Mouse (Mus musculus) heart, postnatal 14 days (tissue): ENCODE data around the gene C87436. TPM values are rescaled to one million over a fixed set of nuclear protein-coding genes. Genes with fewer than 3 reads are reported as not detected.

ENCODE experiments used
- DNase-seq, 2 experiments: peaks; one replicate each; pipeline ENCODE4 v3.0.0; 2021 to 2022
- intact Hi-C: fragments of 180-260 bp; cut with DNase I; formaldehyde crosslinking; loops from one replicate; pipeline ENCODE4 v1.15.1; 2025
- total RNA-seq, 2 experiments: library from RNA; stranded (reverse); gene quantifications; 2 replicates each; pipeline ENCODE4 v1.2.3; 2021

C87436 gene
- total RNA-seq, 2 experiments from 2014 or later, result 11.4 to 12.4 TPM

DNA sequence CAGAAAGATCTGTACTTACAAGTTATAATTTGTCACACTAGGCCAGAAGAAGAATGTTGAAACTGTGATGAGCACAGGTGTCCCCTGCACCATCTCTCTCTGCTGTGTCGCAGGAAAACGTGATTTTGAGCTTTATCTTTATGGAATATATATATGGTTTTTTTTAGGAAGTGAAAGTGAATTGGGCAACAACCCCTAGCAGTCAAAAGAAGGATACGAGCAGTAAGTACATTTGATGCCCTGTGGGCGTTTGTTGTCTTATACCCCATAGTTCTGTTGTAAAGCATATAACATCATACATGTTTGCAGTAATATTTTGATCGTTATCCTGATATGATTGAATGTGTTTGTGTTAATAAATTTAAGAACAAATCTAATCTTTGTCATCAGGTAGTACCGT is 19.5 kb upstream of the C87436 start:
- intact Hi-C loops, result no loop called here
- DNase-seq, result no peak

GRCm38 (mm10) chr6:86419239-86419638 is 18.9 kb upstream of the C87436 start:
- intact Hi-C loops, result no loop called here
- no peak for DNase-seq

- intact Hi-C loops, result no loop called here
- DNase-seq, result no peak
Measured at GRCm38 (mm10) chr6:86420491-86420890, 17.7 kb upstream of the C87436 start.

GRCm38 (mm10) chr6:86426358-86426757 is 11.8 kb upstream of the C87436 start, which contains the start of gene Gm44790:
TSS of gene Gm44790 (plus strand) at chr6:86426658.
- DNase-seq, result no peak
- intact Hi-C loops, result no loop called here

DNA sequence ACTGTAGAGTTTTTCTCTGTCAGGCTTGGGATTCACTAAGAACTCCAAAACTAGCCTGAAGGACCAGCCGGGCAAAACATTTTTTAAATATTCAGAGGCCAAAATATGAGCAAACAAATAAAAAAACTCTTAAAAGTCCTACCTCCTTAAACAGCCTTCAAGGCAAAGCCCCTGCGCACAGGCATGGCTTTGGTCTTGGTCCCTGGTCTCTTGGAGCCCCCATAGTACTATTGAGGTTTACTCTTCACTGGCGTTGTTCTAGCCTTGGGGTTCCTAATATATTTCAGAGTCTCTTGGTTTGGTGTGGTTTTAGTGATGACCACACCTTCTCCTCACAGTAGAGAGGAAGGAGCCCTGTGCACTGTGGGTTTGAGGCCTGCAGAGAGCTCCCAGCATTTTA is 6.6 kb upstream of the C87436 start:
- DNase-seq, result no peak
- intact Hi-C loops, result no loop called here

GRCm38 (mm10) chr6:86433696-86434095 is 4.5 kb upstream of the C87436 start:
- intact Hi-C loops, result no loop called here

DNA sequence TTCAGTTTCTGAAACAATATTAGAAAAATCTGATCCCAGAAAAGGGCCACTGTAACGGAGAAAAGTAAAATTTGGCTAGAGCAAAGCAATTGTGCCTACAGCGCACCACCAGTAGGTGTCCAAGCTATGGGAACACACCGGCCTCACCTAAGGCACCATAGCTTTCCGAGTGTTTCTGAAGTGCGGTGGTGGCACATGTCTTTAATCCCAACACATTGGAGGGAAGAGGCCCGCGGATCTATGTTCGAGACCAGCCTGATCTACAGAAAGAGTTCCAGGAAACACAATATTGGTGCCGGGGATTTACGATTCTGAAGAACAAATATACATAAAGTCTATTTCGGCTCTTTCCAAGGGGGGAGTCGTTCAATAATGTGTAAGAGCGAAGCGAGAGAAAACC is 463 bp upstream of the C87436 start:
- peak; percentile 30 to 59 for DNase-seq
- intact Hi-C loops, result loop anchor here (1.0 to 5.0 kb wide), 2 partner anchors 32 to 230 kb away; partner anchors contain the start of gene Mxd1

More at GRCm38 (mm10) chr6:86433696-86434095, 4.5 kb upstream of the C87436 start:
- DNase-seq, result no peak

DNA sequence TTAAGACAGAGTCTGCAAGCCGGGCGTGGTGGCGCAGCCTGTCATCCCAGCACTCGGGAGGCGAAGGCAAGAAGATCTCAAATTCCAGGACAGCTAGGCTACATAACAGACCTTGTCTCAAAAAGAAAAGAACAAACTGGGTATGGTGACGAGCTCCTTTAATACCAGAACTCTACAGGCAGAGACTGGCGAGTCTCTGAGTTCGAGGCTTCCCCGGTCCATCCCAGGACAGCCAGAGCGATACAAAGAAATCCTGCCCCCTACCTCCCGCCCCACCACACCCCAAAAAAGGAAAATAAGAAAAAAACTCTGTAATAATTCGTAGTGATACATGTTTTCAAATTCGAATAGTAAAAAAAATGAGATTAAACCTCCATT is 934 bp downstream of the C87436 start:
- DNase-seq, result no peak
- intact Hi-C loops, result loop anchor here (5.0 kb wide), 1 partner anchor 228 kb away; the partner anchor contains the start of gene Mxd1

GRCm38 (mm10) chr6:86439531-86439930 is 1.4 kb downstream of the C87436 start:
- no peak for DNase-seq
- intact Hi-C loops, result loop anchor here (5.0 kb wide), 1 partner anchor 228 kb away; the partner anchor contains the start of gene Mxd1

DNA sequence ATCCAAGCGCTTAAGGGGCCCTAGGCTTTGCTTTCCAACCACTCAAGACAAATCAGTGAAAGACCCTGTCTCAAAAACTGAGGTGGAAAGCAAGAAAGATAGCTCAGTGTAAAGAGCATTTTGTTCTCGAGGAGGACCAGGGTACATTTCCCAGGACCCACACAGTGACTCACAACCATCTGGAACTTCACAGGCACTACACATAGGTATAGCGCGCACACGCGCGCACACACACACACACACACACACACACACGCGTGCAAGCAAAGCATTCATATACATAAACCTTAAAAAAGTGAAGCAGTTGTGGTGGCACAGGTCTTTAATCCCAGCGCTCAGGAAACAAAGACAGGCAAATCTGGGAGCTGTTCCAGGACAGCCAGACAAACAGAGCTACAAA is 3.4 kb downstream of the C87436 start:
- DNase-seq, result no peak
- intact Hi-C loops, result no loop called here

DNA sequence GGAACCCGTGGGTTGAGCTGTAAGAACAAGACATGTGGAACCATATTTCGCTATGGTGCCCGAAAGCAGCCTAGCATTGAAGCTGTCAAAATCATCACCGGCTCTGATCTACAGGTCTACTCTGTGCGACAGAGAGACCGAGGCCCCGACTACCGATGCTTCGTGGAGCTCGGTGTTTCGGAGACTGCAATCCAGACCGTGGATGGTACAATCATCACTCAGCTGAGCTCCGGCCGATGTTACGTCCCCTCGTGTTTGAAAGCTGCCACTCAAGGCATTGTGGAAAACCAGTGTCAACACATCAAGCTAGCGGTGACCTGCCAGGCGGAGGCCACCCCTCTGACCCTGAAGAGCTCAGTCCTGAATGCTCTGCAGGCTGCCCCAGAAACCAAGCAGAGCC is 7.4 kb downstream of the C87436 start:
- DNase-seq, result no peak
- intact Hi-C loops, result no loop called here

GRCm38 (mm10) chr6:86446927-86447568 is 8.9 kb downstream of the C87436 start:
- DNase-seq, result no peak
- intact Hi-C loops, result no loop called here

- DNase-seq, result no peak
Measured at GRCm38 (mm10) chr6:86456727-86457126, 18.6 kb downstream of the C87436 start.

GRCm38 (mm10) chr6:86463079-86463478 is 24.9 kb downstream of the C87436 start:
- intact Hi-C loops, result no loop called here
- no peak for DNase-seq

More at GRCm38 (mm10) chr6:86456727-86457126, 18.6 kb downstream of the C87436 start:
- intact Hi-C loops, result no loop called here

- intact Hi-C loops, result loop anchor here (5.0 kb wide), 1 partner anchor 196 kb away; the partner anchor contains the start of gene Mxd1
- no peak for DNase-seq
Measured at GRCm38 (mm10) chr6:86471317-86471716, 33.1 kb downstream of the C87436 start.

DNA sequence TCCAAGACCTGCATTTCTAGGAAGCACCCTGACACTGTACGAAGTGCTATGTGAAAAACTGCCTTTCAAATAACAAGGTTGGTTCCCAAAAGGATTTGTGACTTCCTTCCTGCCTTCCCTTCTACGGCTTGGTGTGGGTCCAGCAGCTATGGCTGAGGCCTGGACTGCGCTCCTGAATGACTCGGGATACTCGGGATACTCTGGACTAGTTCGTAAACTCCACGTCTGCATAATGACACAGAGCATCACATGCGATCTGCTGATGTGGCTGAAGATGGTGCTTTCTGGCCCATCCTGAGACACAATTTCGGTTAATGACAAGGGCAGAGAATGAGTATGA is 33.6 kb downstream of the C87436 start:
- intact Hi-C loops, result loop anchor here (1.0 to 5.0 kb wide), 3 partner anchors 25 to 196 kb away; partner anchors contain the start of gene Mxd1
- DNase-seq, result no peak

DNA sequence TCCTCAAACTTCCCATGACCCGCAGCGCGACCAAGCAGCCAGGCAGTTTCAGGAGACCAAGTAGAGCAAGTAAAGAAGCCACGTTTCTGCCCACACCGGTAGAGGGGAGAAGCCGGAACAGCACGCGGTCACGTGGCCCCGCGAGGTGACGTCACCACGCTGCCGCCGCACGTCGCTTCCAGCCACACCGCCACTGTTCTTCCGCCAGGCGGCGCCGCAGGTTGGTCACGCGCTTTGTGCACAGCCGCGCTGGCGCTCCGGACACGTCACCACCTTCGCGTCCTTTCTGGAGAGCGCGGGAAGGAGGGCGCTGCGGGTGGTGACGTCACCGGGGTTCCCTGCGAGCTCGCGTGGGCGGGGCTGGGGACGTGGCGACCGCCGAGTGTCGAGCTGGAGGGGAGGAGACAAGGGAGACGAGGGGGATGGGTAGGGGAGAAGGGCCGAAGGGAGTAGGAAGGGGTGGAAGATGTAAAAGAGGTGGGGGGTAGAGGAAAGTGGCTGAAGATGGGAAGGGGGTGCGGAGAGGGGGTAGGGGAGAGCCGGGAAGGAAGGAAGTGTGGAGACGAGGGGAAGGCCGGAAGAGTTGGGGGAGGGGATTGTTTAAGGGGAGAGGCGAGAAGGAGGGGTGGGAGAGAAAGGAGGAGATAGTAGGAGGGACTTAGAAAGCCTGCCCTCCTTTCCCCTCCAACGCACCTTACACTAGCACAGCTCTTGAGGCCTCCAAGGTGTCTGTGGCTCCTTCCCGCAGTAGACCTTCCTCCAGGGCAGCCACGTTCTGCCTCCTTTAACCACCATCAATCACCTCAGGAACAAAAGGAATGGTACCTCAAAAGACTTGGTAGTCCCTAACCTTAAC is 34.2 kb downstream of the C87436 start:
- intact Hi-C loops, result loop anchor here (1.0 to 5.0 kb wide), 3 partner anchors 24 to 195 kb away; partner anchors contain the start of gene Mxd1

DNA sequence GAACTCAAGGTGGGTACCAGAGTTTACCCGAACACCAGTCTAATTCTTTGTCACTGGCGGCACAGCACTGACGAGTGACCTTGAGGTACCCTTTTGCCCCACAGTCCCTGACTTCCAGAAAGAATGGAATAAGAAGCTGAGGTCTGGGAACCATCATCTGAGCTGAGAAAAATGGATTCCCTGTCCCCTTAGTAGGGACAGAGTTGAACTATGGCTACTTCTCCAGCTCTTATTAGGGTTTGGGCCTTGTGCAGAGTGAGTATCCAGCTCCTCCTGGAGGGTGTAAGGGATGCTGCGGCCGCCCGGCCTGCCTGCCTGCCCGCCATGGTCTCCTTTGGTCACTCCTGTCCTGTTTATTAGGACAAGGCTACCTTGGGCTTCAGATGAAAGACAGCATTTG is 34.9 kb downstream of the C87436 start:
- intact Hi-C loops, result loop anchor here (2.0 to 5.0 kb wide), 2 partner anchors 24 to 194 kb away; partner anchors contain the start of gene Mxd1

More for the DNA sequence above, 34.2 kb downstream of the C87436 start:
- DNase-seq, result peak; percentile 100

DNA sequence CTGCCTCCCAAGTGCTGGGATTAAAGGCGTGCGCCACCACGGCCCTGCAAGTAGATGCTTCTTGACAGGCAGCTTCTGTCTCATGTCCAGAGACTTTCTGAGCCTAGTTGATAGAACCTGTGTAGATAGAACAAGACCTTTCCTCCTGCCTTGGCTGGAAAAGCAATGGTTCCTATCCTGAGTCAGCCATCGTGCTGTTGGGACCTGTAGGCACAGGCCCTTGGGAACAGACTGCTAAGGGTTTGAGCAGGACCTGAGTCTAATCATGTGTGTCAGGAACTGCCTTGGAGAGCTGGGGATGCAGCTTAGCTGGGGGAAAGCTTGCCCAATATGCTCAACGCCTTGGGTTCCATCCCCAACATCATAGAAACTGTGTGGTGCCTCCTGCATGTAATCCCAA is 35.9 kb downstream of the C87436 start:
- intact Hi-C loops, result loop anchor here (5.0 kb wide), 1 partner anchor 193 kb away; the partner anchor contains the start of gene Mxd1
- DNase-seq, result no peak

More for the DNA sequence above, 34.9 kb downstream of the C87436 start:
- DNase-seq, result peak in 1 of 2 experiments; percentile 35

DNA sequence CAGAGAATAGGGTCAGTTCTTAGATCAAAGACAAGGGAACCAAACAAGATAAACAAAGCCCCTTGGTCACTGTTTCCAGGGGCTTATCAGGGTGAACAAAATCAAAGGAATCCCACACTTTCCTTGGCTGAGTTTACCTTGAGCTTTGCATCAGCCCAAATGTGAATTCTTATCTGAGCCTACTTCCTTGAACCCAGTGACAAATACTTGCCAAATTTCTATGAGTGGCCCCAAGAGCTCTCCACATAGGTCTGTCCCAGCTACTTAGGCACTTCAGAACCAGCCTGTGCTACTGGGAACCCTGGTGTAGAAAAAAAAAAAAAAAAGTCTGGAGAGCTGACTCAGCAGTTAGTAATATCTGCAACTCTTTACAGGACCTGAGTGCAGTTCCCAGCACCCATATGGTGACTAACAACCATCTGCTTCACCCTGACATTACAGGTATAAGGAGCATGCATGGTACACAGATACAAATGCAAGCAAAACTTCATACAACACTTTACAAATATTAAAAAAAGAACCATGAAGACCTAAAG is 36.5 kb downstream of the C87436 start:
- intact Hi-C loops, result loop anchor here (5.0 kb wide), 1 partner anchor 193 kb away; the partner anchor contains the start of gene Mxd1
- no peak for DNase-seq
